Mouse (Mus musculus) neutrophil, adult 5-6 weeks (primary cell): ENCODE measurements around the gene Nccrp1. TPM values are rescaled to one million over a fixed set of nuclear protein-coding genes. Genes with fewer than 3 reads are reported as not detected.

ENCODE experiments used
- ATAC-seq: fragments of 151-379, 151-347 bp; 2 replicates; pipeline ENCODE4 v1.8.0; 2017; ENCODE audit warnings: mild to moderate bottlenecking, moderate TSS enrichment; ENCODE audit not compliant: insufficient number of reproducible peaks, poor library complexity, low FRiP score, severe bottlenecking; ENCODE audit errors: extremely low read depth
- total RNA-seq: library from RNA; stranded (forward); fragments of 200-1000 nt; gene quantifications from 2 replicates; pipeline ENCODE4 v1.2.3, GENCODE M21; 2017

Gene Nccrp1
- total RNA-seq, 1 experiment from 2014 or later, result 0.70 TPM

DNA sequence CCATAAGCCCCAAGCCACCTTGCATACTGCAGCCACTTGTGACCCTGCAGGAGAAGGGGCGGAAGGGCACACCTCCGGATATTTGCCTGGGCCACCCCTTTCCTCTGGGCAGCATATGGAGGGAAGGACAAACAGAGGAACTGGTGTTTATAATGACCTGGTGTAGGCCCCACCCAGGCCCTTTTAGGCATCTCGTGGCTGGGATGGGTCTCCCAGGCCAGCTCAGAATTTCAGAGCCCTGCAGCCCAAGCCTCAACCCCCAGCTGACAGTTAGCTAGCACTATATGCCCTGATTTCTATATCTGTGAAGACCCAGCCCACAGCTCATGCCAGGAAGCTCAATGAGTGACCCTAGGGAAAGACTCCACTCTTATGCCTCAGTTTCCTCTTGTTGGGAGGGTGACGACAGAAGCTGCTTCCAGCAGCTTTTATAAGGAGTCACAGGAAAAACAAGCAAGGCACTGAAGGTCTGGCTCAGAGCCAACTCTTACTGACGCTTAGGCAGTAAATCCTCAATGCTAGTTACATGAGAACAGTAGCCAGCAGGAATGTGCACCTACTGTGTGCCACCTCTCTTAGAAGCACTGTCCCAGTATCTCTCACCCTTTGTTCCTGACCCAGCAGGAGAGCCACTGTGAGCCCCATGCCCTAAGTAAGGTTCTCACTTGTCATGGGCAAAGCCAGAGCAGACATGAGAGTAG lies 24.1 kb upstream of the Nccrp1 start:
- no peak for ATAC-seq

DNA sequence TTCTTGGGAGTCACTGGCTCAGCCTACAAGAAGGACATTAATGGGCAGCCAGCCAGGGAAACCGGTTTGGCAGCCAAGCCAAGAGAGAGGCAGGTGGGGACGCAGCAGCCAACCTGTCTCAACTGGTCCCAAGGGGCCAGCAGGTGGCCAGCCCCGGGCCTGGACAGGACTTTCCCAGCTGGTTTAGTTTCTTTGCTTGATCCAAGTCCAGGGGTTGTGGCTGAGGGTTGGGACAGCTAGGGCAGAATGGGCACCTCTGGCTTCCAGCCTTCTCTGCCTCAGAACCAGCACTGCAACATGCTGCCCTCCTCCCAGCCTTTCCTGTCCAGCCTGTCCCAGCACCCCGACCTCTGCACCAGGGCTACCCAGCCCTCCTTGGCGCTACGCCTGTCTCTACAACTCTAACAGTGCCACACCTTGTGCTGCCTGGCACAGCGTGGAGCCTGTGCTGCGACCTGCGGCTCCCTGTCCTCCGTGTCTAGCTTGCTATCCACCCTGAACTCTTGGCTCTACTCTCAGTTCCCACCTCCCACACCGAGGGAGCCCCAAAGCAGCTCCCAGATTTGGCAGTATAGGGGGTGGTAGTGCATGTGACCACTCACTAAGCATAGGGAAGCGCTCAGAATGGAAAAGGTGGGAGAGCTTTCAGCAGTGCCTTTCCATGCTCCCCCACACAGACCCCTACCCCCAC lies 23.4 kb upstream of the Nccrp1 start:
- ATAC-seq, result no peak

DNA sequence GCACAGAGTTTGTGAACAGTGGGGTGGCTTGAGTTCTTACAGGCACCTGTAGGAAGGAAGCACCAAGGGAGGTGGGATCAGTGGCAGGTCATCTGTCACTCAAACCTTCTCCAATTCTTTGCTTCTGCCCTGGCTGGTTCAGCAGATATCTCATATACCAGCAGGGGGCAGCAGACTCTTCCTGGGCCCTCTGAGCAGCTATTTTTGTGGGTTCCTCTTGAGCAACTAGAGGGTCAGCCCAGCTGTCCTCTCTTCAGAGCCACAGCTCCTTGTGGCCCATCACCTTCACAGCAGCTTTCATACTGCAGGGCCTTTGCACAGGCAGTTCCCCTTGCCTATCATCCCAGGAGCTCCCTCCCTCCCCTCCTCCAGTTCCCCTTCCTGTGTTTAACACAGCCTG lies 21.2 kb upstream of the Nccrp1 start:
- peak; percentile 49 for ATAC-seq

DNA sequence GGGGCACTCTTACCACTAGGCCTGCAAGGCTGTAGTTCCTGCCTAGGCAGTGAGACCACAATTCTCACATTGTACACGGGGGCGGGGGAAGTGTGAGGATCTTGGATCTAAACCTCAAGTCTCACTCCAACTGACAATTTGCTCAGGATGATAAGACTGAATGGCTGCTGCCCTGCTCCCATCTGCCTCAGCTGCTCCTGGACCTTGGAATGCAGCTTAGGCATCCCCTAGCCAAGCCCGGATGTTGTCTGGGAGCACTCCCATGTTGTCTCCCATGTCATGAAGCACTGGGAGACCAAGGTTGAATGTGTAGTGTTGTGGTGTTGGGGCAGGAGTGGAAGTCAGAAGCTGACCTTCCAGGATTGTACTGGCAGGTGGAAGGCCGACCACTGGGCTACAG lies 20.5 kb upstream of the Nccrp1 start:
- ATAC-seq, result no peak

DNA sequence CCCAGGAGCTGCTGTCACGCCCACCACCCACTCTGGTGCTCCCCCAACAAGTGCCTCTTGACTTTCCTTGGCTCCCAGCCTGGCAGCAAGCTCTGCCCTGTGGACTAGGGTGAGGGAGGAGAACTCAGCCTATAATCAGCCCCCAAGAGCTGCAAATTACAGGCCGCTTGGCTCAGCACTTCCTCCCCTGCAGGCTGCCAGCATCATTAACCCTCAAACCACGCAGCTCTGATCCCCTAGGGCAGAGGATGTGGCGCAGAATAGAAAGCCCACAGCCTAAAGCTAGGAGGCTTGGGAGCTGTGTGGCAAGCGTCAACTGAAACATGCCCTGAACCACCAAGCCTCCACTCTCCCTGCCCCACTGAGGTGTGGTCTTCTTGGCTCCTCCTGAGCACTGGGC lies 18.4 kb upstream of the Nccrp1 start:
- ATAC-seq, result no peak

DNA sequence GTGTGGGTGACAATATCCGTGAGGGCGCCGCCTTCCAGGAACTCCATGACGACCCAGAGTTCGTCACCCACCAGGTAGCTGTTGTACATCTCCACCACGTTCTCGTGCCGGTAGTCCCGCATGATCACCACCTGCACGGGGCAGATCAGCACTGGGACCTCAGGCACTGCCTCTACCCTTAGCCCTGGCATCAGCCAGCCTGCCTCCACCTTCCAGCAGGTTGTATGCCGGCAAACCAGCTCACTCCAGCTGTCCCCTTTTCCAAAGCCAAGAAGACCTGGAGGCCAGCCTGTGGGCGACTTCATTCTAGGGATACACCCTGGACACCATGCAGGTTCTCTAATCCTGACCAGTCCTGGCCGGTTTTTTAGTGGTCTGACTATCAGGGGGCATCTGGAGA lies 15.9 kb upstream of the Nccrp1 start:
- ATAC-seq, result no peak

DNA sequence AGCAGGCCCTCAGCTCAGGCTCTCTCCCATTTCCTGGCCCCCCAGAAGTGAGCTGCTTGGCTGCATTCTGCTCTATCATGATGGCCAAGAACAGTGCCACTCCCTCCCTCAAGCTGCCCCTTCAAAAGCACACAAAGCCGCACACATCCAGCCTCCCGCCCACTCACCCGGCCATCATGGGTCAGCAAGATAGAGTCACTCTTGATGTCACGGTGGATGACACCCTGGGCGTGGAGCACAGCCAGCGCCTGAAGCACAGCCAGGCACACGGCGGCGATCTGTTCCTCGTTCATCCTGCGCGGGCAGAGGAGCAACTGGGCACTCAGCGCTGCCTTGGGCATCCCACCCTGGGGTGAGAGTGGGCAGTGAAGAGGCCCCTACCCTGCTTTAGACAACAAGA lies 15.3 kb upstream of the Nccrp1 start:
- no peak for ATAC-seq

DNA sequence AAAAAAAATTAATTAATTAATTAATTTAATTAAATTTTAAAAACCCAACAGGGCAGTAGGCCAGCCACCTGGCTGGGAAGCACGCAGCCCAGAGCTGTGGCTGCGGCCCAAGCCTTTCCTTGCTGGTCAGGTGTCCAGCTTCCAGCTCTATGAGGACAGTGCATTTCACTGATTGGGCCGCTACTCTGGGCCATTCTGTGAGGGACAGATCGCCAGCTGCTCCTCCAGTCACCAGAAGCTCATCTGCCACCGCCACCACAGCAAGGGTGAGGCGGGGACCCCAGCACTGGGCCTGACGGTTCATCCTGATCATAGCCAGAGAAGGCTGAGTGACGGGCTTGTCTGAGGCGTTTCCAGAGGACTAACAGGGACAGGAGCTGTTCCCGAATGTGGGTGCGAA lies 14.9 kb upstream of the Nccrp1 start:
- ATAC-seq, result no peak

DNA sequence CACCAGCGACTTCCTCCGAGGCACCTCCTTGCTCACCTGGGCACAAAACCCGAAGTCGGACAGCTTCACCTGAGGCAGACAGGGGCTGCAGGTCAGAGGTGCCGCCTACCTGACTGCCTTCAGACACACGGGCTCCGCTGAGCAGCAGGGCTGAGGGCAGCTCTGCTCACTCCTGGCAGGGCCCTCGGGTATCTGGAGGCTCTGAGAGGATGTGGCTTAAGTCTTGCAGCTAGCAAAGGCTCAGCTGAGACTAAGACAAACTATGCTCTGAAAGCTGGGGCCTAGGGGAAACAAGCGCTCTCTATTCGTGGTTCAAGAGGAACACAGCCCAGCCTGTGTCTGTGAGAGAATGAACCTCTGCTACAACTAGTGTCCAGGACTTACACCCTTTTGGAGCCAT lies 13.8 kb upstream of the Nccrp1 start:
- ATAC-seq, result no peak

DNA sequence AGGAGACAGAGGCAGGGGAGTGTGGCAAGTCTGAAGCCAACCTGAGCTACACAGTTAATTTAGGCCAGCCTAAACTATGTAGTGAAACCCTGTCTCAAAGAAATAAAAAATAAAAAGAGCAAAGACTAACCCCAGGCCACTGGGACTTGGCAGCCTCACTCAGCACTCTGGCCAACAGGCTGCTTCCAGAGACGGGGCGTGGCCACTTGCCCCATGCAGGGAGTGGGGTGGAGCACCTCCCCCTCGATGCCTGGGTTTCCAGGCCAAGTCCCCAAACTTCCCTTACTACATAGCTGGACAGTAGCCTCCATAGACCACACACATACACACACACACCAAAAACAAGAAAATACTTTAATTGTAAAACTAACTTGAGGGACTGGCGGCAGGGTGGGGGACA lies 11.4 kb upstream of the Nccrp1 start:
- ATAC-seq, result no peak

DNA sequence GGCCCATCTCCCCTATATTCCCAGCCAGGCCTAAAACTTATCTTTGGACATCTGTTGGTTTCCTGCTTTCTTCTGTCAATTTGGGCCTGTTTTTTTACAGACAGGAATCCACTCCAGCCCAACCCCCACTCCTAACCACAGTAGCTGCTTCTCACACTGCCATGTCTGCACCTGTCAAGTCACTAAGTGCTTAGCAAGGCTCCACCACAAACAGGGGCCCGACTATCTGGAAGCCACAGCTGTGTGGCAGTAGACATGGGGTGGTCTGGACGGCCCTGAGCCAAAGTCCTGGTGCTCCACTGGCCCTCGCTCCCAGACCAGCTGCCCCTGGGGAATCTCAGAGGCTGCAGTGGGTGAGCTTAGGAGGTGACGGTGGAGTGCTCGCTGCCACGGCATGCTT lies 10.7 kb upstream of the Nccrp1 start:
- ATAC-seq, result no peak

DNA sequence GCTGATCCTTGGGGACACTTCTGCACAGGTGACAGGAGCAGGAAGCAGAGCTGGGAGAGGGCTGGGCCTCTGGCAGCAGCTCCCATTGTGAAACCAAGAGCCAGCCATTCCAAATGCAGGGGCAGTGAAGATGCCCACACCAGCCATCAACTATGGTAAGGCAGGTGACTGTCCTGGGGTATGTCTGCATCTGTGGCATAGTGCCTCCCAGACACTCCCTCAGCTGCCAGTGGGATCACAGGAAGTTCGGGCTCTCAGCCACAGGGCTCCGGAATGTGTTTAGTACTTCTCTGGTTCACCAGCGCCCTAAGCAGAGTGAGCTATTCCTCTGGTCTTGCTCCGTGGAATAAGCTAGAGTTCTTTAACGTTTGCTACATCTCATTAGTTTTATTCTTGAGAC lies 10.0 kb upstream of the Nccrp1 start:
- ATAC-seq, result no peak

DNA sequence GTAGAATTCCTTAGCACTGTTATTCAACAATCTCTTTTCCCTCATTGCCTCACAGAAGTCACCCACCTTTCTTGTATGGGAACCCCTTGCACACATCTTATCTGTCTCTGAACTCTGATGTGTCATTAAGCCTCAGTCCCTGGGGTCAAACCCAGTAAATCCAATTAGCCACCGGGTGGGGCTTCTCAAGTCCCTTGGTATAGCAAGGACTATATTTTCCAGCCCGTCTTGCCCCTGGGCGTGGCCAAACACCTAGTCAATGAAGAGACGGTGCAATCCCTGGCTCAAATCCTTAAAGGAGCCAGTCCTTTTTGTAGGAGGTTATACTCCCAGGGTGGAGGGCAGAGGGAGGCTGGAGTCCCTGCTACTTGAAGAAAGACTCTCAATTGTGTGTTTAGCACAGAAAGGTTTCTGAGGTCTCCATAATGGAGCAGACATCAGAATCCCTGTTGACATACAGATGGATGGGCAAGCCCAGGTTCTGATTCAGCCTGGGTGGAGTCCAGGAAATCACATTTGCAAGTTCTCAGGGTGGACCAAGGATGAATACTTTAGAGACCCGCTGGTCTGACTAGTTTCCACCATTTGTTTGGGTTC lies 9.0 kb upstream of the Nccrp1 start:
- no peak for ATAC-seq

DNA sequence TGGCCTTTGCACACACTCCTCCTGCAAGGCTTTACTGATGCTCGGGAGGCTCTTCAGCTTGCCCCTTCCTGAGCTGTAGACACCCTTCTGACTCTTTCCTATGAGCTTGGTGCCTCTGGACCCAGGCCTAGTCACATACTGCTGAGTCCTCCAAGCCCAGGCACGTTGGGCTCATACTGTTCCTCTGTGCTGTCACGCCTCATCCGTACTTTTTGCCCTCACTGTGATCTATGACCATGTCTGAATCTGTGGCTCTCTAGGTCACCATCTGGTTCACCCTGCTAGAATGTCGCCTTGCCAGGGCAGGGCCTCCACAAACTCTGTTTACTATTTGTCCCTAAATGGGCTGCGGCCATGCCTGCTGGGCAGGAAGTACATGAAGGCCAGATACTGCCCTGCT lies 6.0 kb upstream of the Nccrp1 start:
- no peak for ATAC-seq

DNA sequence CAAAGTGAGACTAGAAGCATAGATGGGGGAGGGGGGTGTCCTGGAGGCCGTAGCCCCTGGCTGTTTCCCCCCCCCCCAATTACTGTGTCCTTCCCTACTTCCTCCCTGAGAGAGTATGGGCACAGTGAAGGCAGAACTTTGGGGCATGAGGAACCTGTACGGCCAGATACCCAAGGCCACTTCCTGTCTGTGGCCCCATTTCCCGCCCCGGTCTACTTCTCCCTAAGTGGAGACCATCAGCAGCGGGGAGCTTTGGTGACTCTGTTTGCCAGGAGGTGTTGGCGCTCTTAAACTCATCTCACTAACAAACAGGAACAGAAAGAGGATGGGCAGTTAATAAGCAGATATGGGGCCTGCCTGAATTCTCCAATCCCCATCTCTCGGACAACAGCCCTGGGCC lies 574 bp upstream of the Nccrp1 start:
- ATAC-seq, result peak; percentile 45; the same call in 1 of the 2 replicates

DNA sequence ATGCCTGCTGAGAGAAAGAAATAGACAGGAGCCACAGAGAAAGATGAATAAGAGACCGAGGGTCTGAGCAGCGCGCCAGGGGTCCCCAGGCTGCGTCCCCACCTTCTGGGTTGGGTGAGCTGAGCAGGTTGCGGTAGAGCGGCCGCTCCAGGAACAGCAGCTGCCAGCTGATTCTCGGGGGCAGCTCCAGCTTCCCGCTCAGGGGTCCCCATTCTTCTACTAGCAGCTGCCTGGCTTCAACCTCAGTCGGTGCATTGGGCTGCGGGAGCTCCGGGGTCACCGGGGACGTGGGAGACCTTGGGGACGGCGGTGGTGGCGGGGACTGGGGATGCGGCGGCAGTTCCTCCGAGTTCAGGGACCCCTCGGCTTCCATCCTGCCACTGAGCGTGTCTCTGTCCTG lies 405 bp downstream of the Nccrp1 start:
- ATAC-seq, result no peak

DNA sequence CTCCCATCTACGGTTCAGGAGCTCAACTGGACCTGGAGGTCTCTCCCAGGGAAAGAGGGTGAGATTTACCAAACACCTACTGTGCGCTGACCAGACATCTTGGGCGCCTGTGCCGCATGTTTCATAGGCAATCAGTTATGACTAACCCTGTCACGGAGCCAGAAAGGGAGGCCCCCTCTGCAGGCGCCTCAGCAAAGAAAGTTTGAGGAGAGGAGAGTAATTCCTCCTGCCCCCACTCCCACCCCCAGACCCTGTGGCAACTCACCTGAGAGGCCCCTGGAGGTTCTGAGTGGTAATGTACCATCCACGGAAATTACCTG lies 1.2 kb downstream of the Nccrp1 start:
- ATAC-seq, result no peak

DNA sequence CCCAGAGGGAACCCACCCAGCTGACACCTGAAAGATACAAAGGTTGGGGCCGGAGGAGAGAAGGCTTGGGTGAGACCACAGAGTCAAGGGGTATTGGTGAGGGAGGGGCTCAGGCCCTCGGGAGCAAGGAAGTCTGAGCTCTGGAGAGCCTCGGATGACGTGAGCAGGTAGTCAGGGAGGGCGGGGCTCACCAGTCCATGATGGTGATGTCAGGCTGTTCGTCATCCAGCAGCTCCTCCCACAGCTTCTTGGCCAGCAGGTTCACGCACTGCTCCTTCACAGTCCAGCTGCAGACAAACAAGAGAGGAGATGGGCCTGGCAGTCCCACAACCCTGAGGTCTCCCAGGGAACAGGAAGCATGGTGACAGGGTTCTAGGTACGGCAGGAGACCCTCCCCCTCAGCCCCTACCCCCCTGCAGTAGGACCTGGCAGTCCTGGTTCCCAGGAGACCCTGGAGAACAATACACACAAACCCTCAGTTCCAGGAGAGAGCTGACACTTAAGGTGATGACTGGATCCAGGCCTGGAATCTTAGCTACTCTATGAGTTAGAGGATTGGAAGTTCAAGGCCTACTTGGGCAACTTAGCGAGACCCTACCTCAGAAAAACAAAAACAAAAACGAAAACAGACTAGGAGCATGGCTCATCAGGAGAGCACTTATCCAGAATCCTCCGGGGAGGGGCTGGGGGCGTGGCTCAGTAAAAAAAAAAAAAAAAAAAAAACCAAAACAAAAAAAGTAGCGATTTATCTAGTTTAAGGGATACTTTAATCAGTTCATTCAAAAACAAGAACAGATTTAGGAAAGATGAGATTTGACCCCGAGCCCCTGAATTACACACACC lies 1.8 kb downstream of the Nccrp1 start:
- no peak for ATAC-seq

DNA sequence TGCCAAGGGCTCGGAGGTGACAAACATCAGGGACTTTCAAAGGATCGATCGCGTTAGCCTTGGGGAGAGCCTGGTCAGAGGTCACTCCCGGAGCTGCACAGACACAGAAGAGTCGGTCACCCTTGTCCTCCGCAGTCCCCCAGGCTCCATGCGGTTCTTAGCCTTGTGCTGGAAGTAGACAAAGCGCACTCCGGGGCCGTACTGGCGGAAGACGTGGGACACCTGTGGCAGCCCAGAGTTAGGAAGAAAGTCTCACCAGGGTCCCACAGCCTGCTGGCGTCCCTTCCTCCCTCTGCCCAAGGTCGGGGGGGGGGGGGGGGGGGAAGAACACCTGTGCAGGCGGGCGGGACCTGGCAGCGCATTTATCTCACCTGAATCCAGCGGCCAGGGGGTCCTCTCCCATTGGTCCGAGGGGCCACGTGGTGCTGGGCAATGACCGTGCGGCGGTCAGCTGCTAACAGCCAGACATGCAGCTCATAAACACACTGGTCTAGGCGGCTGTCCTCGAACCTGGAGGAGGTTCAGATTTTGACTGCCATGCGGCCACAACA lies 2.9 kb downstream of the Nccrp1 start:
- no peak for ATAC-seq

DNA sequence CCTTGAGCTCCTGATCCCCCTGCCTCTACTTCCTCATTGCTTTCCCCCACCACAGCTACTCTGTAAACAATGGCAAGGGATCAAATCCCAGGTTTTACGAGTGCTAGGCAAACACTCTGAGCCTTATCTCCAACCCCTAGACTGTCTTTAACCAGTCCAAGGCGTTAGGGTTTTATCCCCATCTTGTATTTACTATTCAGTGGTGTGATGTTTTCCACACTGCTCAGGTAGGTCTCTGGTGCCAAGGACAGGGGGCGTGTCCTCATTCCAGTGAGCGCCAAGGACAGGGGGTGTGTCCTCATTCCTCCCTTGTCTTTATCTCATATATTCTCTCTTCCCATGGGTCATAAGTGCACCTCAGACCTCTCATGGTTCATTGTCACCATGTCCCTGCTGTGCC lies 6.5 kb downstream of the Nccrp1 start, which contains the start of gene Sycn:
Gene Sycn (plus strand): TSS at position 360 of the 400 bp plus-strand sequence.
- no peak for ATAC-seq
